Mouse (Mus musculus): ENCODE results near the gene Ydjc. TPM values are rescaled to one million over a fixed set of nuclear protein-coding genes. Genes with fewer than 3 reads are reported as not detected.
"Not testable (repeated sequence)": the region's sequence is repeated elsewhere in the genome, so short reads cannot be mapped to it uniquely, and the experiment has no call there.

Ydjc gene
- polyA plus RNA-seq, 1 experiment from 2014 or later, result 44.3 TPM

GRCm38 (mm10) chr16:17131191-17132088, 13.0 kb upstream of the Ydjc start:
- WGBS, result 4% methylated on average over 43 of the region's 43 CpGs
- H3K4me3 ChIP-seq, result peak overlapping the region; percentile 92
- no peaks in the 10 kb centered on the region for H3K36me3 ChIP-seq
- H3K9me3 ChIP-seq, result no peaks in the 10 kb centered on the region
- peak overlapping the region; percentile 80 for H3K9ac ChIP-seq
- peak overlapping the region; percentile 84 for H3K27ac ChIP-seq (replicated peaks)
- no peaks in the 10 kb centered on the region for H3K27me3 ChIP-seq
- H3K4me1 ChIP-seq (replicated peaks), result peaks cover 18% of the 10 kb centered on the region
- peak overlapping the region; percentile 99 for H3K4me2 ChIP-seq
- ATAC-seq (ENCODE audit: low FRiP score, low read depth), result peak; percentile 4; the same call in 1 of the 2 replicates

- peaks cover 18% of the 10 kb centered on the region for H3K4me1 ChIP-seq (replicated peaks)
- H3K27ac ChIP-seq (replicated peaks), result peak within 1 kb of the TSS; percentile 84
- peak within 1 kb of the TSS; percentile 99 for H3K4me2 ChIP-seq
- H3K9ac ChIP-seq, result peak within 1 kb of the TSS; percentile 80
- H3K27me3 ChIP-seq, result no peaks in the 10 kb centered on the region
- 0% methylated on average over 46 of the region's 47 CpGs for WGBS
- H3K36me3 ChIP-seq, result no peaks in the 10 kb centered on the region
- peak within 1 kb of the TSS; percentile 92 for H3K4me3 ChIP-seq
- peak; percentile 98 for ATAC-seq (ENCODE audit: low FRiP score, low read depth)
- H3K9me3 ChIP-seq, result no peaks in the 10 kb centered on the region
Observed at GRCm38 (mm10) chr16:17132089-17132905, 12.1 kb upstream of the Ydjc start, which contains the start of gene Sdf2l1. TSS of gene Sdf2l1 (minus strand) at chr16:17132383.

GRCm38 (mm10) chr16:17132906-17133200, 11.6 kb upstream of the Ydjc start:
- H3K4me1 ChIP-seq (replicated peaks), result peaks cover 18% of the 10 kb centered on the region
- ATAC-seq (ENCODE audit: low FRiP score, low read depth), result no peak
- peak overlapping the region; percentile 99 for H3K4me2 ChIP-seq
- H3K27me3 ChIP-seq, result no peaks in the 10 kb centered on the region
- H3K4me3 ChIP-seq, result peak overlapping the region; percentile 92
- H3K36me3 ChIP-seq, result no peaks in the 10 kb centered on the region
- 35% methylated on average over 7 of the region's 7 CpGs for WGBS
- H3K9ac ChIP-seq, result peak overlapping the region; percentile 23
- H3K27ac ChIP-seq (replicated peaks), result no peak overlapping the region
- H3K9me3 ChIP-seq, result no peaks in the 10 kb centered on the region

- ATAC-seq (ENCODE audit: low FRiP score, low read depth), result no peak
- Histone ChIP-seq H3K4me1 (replicated peaks) (peaks cover 6% of the 10 kb centered on the region), H3K27me3 (no peaks in the 10 kb centered on the region), H3K4me3 (no peak overlapping the region), H3K36me3 (no peaks in the 10 kb centered on the region), H3K9me3 (no peaks in the 10 kb centered on the region), H3K4me2 (no peak overlapping the region), H3K9ac (no peak overlapping the region), H3K27ac (replicated peaks) (no peak overlapping the region)
- 89% methylated on average over 15 of the region's 15 CpGs for WGBS
Observed at GRCm38 (mm10) chr16:17137355-17137754, 7.1 kb upstream of the Ydjc start.

- WGBS, result under 1% methylated on average over 34 of the region's 34 CpGs
- H3K4me3 ChIP-seq, result peak within 1 kb of the TSS; percentile 59
- peak within 1 kb of the TSS; percentile 94 for H3K4me2 ChIP-seq
- no peaks in the 10 kb centered on the region for H3K9me3 ChIP-seq
- peak within 1 kb of the TSS; percentile 61 for H3K9ac ChIP-seq
- no peaks in the 10 kb centered on the region for H3K27me3 ChIP-seq
- peaks cover 21% of the 10 kb centered on the region for H3K4me1 ChIP-seq (replicated peaks)
- peak within 1 kb of the TSS; percentile 67 for H3K27ac ChIP-seq (replicated peaks)
- peak; percentile 89 for ATAC-seq (ENCODE audit: low FRiP score, low read depth)
- H3K36me3 ChIP-seq, result no peaks in the 10 kb centered on the region
Observed at GRCm38 (mm10) chr16:17146772-17147235, 2.4 kb downstream of the Ydjc start, which contains the start of gene Ccdc116. TSS of gene Ccdc116 (minus strand) at chr16:17147229.

- peak overlapping the region; percentile 67 for H3K27ac ChIP-seq (replicated peaks)
- H3K9ac ChIP-seq, result peak overlapping the region; percentile 61
- H3K4me3 ChIP-seq, result peak overlapping the region; percentile 59
- peaks cover 21% of the 10 kb centered on the region for H3K4me1 ChIP-seq (replicated peaks)
- H3K36me3 ChIP-seq, result no peaks in the 10 kb centered on the region; the same call in 1 of the 2 replicates
- ATAC-seq (ENCODE audit: low FRiP score, low read depth), result peak; percentile 68
- no peaks in the 10 kb centered on the region for H3K9me3 ChIP-seq
- under 1% methylated on average over 41 of the region's 41 CpGs for WGBS
- H3K27me3 ChIP-seq, result no peaks in the 10 kb centered on the region
- H3K4me2 ChIP-seq, result peak overlapping the region; percentile 94
Observed at GRCm38 (mm10) chr16:17147391-17147929, 3.0 kb downstream of the Ydjc start.

GRCm38 (mm10) chr16:17148084-17148483, 3.7 kb downstream of the Ydjc start:
- H3K27ac ChIP-seq (replicated peaks), result no peak overlapping the region
- WGBS, result 7% methylated on average over 16 of the region's 16 CpGs
- H3K4me1 ChIP-seq (replicated peaks), result peaks cover 21% of the 10 kb centered on the region
- peak overlapping the region; percentile 61 for H3K9ac ChIP-seq
- peak overlapping the region; percentile 59 for H3K4me3 ChIP-seq
- peak; percentile 4 for ATAC-seq (ENCODE audit: low FRiP score, low read depth)
- peak overlapping the region; percentile 94 for H3K4me2 ChIP-seq
- no peaks in the 10 kb centered on the region for H3K9me3 ChIP-seq
- peaks cover 6% of the 10 kb centered on the region for H3K36me3 ChIP-seq
- H3K27me3 ChIP-seq, result no peaks in the 10 kb centered on the region

- no peak for ATAC-seq (ENCODE audit: low FRiP score, low read depth)
- Histone ChIP-seq H3K9me3 (no peaks in the 10 kb centered on the region), H3K4me3 (no peak overlapping the region), H3K27me3 (no peaks in the 10 kb centered on the region), H3K4me1 (replicated peaks) (peaks cover 21% of the 10 kb centered on the region), H3K27ac (replicated peaks) (no peak overlapping the region), H3K4me2 (no peak overlapping the region), H3K36me3 (peaks cover 16% of the 10 kb centered on the region), H3K9ac (no peak overlapping the region)
- 87% methylated on average over 7 of the region's 7 CpGs for WGBS
Observed at GRCm38 (mm10) chr16:17150520-17151258, 6.3 kb downstream of the Ydjc start.

GRCm38 (mm10) chr16:17151874-17152273, 7.5 kb downstream of the Ydjc start:
- Histone ChIP-seq H3K9ac (no peak overlapping the region), H3K4me1 (replicated peaks) (peaks cover 21% of the 10 kb centered on the region), H3K9me3 (no peaks in the 10 kb centered on the region), H3K27me3 (no peaks in the 10 kb centered on the region), H3K4me2 (no peak overlapping the region), H3K27ac (replicated peaks) (no peak overlapping the region), H3K36me3 (peaks cover 16% of the 10 kb centered on the region), H3K4me3 (no peak overlapping the region)
- no peak for ATAC-seq (ENCODE audit: low FRiP score, low read depth)
- 97% methylated on average over 4 of the region's 4 CpGs for WGBS

GRCm38 (mm10) chr16:17154346-17154745, 9.9 kb downstream of the Ydjc start:
- Histone ChIP-seq H3K9me3 (no peaks in the 10 kb centered on the region), H3K9ac (no peak overlapping the region), H3K27me3 (no peaks in the 10 kb centered on the region), H3K4me2 (no peak overlapping the region), H3K4me3 (no peak overlapping the region), H3K4me1 (replicated peaks) (no peaks in the 10 kb centered on the region), H3K27ac (replicated peaks) (no peak overlapping the region), H3K36me3 (peaks cover 22% of the 10 kb centered on the region)
- ATAC-seq (ENCODE audit: low FRiP score, low read depth), result no peak
- WGBS, result 96% methylated on average over 2 of the region's 2 CpGs

- H3K4me2 ChIP-seq; H3K4me1 ChIP-seq (replicated peaks); ATAC-seq (ENCODE audit: low FRiP score, low read depth); H3K27ac ChIP-seq (replicated peaks); H3K9me3 ChIP-seq; H3K4me3 ChIP-seq; H3K9ac ChIP-seq; H3K27me3 ChIP-seq: not testable (repeated sequence)
- H3K36me3 ChIP-seq, result peaks cover 12% of the 10 kb centered on the region
- WGBS, result 97% methylated on average over 1 of the region's 1 CpGs
Observed at GRCm38 (mm10) chr16:17165478-17165877, 21.1 kb downstream of the Ydjc start.

Data from hindbrain, embryonic 15.5 days (tissue).